Mouse (Mus musculus): Measurements from ENCODE around the gene Slc36a3. TPM values are rescaled to one million over a fixed set of nuclear protein-coding genes. Genes with fewer than 3 reads are reported as not detected.

Slc36a3 gene
- total RNA-seq, 1 experiment: not detected

- no peak for TF ChIP-seq ZNF384 (IDR thresholded peaks at IDR 0.05; ENCODE audit: low read depth, low read length)
- Histone ChIP-seq H3K36me3 (ENCODE audit: control insufficient read depth, insufficient read depth, low read length, poor library complexity, severe bottlenecking) (no peaks in the 10 kb centered on the region), H3K9ac (ENCODE audit: insufficient read depth, low read depth, low read length, poor library complexity, severe bottlenecking) (no peak overlapping the region), H3K9me3 (ENCODE audit: control insufficient read depth, insufficient read depth, low read depth, low read length) (no peaks in the 10 kb centered on the region), H3K4me3 (ENCODE audit: insufficient read depth in 1 of 2, low read depth in 1 of 2, low read length in 2 of 2, poor library complexity in 1 of 2, severe bottlenecking in 1 of 2) (no peak overlapping the region), H3K4me1 (ENCODE audit: control insufficient read depth in 2 of 2, insufficient read depth in 2 of 2, low read length in 2 of 2, poor library complexity in 1 of 2) (no peaks in the 10 kb centered on the region), H3K27ac (ENCODE audit: insufficient read depth, low read depth, low read length, poor library complexity, severe bottlenecking) (no peak overlapping the region)
- DNase-seq (ENCODE audit: low read depth, low spot score): no peak
- in situ Hi-C loops (cut with MboI; ENCODE audit: low sequenced_read_pairs in 2 of 2, unreplicated experiment in 2 of 2): no loop called here
Measured at GRCm38 (mm10) chr11:55076234-55076633, 75.3 kb downstream of the Slc36a3 start.

GRCm38 (mm10) chr11:55075602-55076001 is 75.9 kb downstream of the Slc36a3 start:
- no peak overlapping the region for H3K4me3 ChIP-seq (ENCODE audit: insufficient read depth in 1 of 2, low read depth in 1 of 2, low read length in 2 of 2, poor library complexity in 1 of 2, severe bottlenecking in 1 of 2)
- H3K27ac ChIP-seq (ENCODE audit: insufficient read depth, low read depth, low read length, poor library complexity, severe bottlenecking): no peak overlapping the region
- H3K9me3 ChIP-seq (ENCODE audit: control insufficient read depth, insufficient read depth, low read depth, low read length): no peaks in the 10 kb centered on the region
- H3K4me1 ChIP-seq (ENCODE audit: control insufficient read depth in 2 of 2, insufficient read depth in 2 of 2, low read length in 2 of 2, poor library complexity in 1 of 2): no peaks in the 10 kb centered on the region
- no peak for DNase-seq (ENCODE audit: low read depth, low spot score)
- in situ Hi-C loops (cut with MboI; ENCODE audit: low sequenced_read_pairs in 2 of 2, unreplicated experiment in 2 of 2): no loop called here
- TF ChIP-seq ZNF384 (IDR thresholded peaks at IDR 0.05; ENCODE audit: low read depth, low read length) (no peak), MAFK (IDR thresholded peaks at IDR 0.05; ENCODE audit: insufficient read depth, low read depth, low read length) (no peak), ZC3H11A (IDR thresholded peaks at IDR 0.05; ENCODE audit: borderline replicate concordance, low read depth, low read length) (no peak), CHD2 (IDR thresholded peaks at IDR 0.05; ENCODE audit: low read depth, low read length) (no peak), HCFC1 (IDR thresholded peaks at IDR 0.05; ENCODE audit: borderline replicate concordance, insufficient read depth, low read length) (no peak)
- no peaks in the 10 kb centered on the region for H3K36me3 ChIP-seq (ENCODE audit: control insufficient read depth, insufficient read depth, low read length, poor library complexity, severe bottlenecking)
- no peak overlapping the region for H3K9ac ChIP-seq (ENCODE audit: insufficient read depth, low read depth, low read length, poor library complexity, severe bottlenecking)

Other genes starting within 250 kb of the Slc36a3 start
- 11.4 and 13.8 TPM in 2 replicates for gene Gpx3, start 249.3 kb downstream of the Slc36a3 start, total RNA-seq (2012; rRNA removed)
- gene Tnip1, start 188.8 kb downstream of the Slc36a3 start, total RNA-seq (2012; rRNA removed): 14.3 and 24.9 TPM in 2 replicates
- 121 and 125 TPM in 2 replicates for gene Anxa6, start 118.3 kb downstream of the Slc36a3 start, total RNA-seq (2012; rRNA removed)
- gene Ccdc69, start 73.6 kb downstream of the Slc36a3 start, total RNA-seq (2012; rRNA removed): 0.16 and 0.22 TPM in 2 replicates
- 11.7 and 21.0 TPM in 2 replicates for gene Gm2a, start 53.6 kb downstream of the Slc36a3 start, total RNA-seq (2012; rRNA removed)
- 0.09 TPM in 1 of 2 replicates, not detected in the other for gene Slc36a2, start 33.4 kb upstream of the Slc36a3 start, total RNA-seq (2012; rRNA removed)
- 7.4 and 11.8 TPM in 2 replicates for gene Slc36a1, start 52.6 kb upstream of the Slc36a3 start, total RNA-seq (2012; rRNA removed)
- gene Fat2, start 184.9 kb upstream of the Slc36a3 start, total RNA-seq (2012; rRNA removed): 0.71 and 3.5 TPM in 2 replicates

Data from ES-E14 (cell line).